10 mouse cellular contexts compared by ENCODE assay signal in the genomic region with DNA sequence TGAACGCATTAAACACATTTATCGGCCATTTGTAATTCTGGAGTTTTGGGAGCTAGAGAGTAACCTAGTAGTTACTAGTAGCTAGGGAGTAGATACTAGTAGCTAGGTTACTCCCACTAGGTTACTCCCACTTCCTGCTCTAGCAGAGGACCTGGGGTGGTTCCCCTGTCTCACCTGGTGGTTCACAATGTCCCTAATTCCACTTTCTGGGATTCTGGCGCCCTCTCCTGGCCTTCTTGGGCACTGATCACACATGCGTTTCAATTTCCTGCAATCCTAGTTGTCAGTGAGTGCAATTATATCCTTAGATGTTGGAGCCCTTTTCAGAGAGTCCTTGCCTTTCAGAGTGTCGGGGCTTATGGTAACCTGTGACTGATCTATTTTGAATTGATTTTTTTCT. TPM values are rescaled to one million over a fixed set of nuclear protein-coding genes. Genes with fewer than 3 reads are reported as not detected.
DNase-seq lines count a peak whose midpoint lies in the region; ATAC-seq and TF ChIP-seq lines count a peak whose summit lies in the region.
"Had no signal": no experiment of that assay in that cellular context is flagged by ENCODE, and none has a peak within 500 bp of the region (broad histone marks: within the 10 kb centered on the region; RNA-seq: fewer than 3 reads in every experiment).

No protein-coding gene starts in this region.

- H3K9ac ChIP-seq in intestine, embryonic 14.5 days (ENCODE audit: low read length) = no peak overlapping the region
- H3K9ac ChIP-seq in intestine, embryonic 16.5 days (ENCODE audit: low read depth, low read length) = no peak overlapping the region
- H3K9ac ChIP-seq in ES-Bruce4 (ENCODE audit: low read depth, poor library complexity, severe bottlenecking) = no peak overlapping the region
- H3K9ac ChIP-seq in neural tube, embryonic 11.5 days (ENCODE audit: low read length) = no peak overlapping the region
- H3K9ac ChIP-seq: embryonic facial prominence, embryonic 15.5 days had no signal

- intact Hi-C loops in left cerebral cortex, adult 2 months (cut with DNase I) = loop anchor here (1.0 to 5.0 kb wide), 2 partner anchors 24 to 128 kb away; no protein-coding TSS in a partner anchor

- peaks cover 59% of the 10 kb centered on the region for H3K27me3 ChIP-seq in intestine, embryonic 14.5 days (replicated peaks; ENCODE audit: control insufficient read depth, insufficient read depth, low read length)
- peaks cover 28% of the 10 kb centered on the region for H3K27me3 ChIP-seq in intestine, embryonic 16.5 days (replicated peaks; ENCODE audit: control insufficient read depth, insufficient read depth, low read length)
- peaks cover 22% of the 10 kb centered on the region for H3K27me3 ChIP-seq in ES-Bruce4 (ENCODE audit: control insufficient read depth, insufficient read depth, low read length, poor library complexity, severe bottlenecking)
- H3K27me3 ChIP-seq in neural tube, embryonic 11.5 days (ENCODE audit: control insufficient read depth, insufficient read depth, low read length) = peaks cover 38% of the 10 kb centered on the region

- no peak for ATAC-seq in intestine, embryonic 14.5 days (replicated peaks; ENCODE audit: low FRiP score, low TSS enrichment, low read depth)
- no peak for ATAC-seq in intestine, embryonic 16.5 days
- ATAC-seq in frontal cortex, adult (ENCODE audit: low TSS enrichment) = peak; percentile 31; the same call in 1 of the 2 replicates
- no peak for ATAC-seq in neural tube, embryonic 11.5 days (ENCODE audit: insufficient read depth, low FRiP score, low TSS enrichment)

- no peaks in the 10 kb centered on the region for H3K4me1 ChIP-seq in intestine, embryonic 14.5 days (replicated peaks; ENCODE audit: control insufficient read depth, insufficient read depth, low read length)
- H3K4me1 ChIP-seq in intestine, embryonic 16.5 days (ENCODE audit: control insufficient read depth, insufficient read depth, low read length) = peaks cover 11% of the 10 kb centered on the region
- no peaks in the 10 kb centered on the region for H3K4me1 ChIP-seq in ES-Bruce4 (ENCODE audit: control insufficient read depth, insufficient read depth, low read length)
- H3K4me1 ChIP-seq in bone marrow, adult 2 months (ENCODE audit: control insufficient read depth, insufficient read depth, low read length) = no peaks in the 10 kb centered on the region
- peaks cover 8% of the 10 kb centered on the region; the same call in 1 of the 2 replicates for H3K4me1 ChIP-seq in neural tube, embryonic 11.5 days (ENCODE audit: control insufficient read depth, insufficient read depth, low read length)

- H3K4me2 ChIP-seq in intestine, embryonic 14.5 days (ENCODE audit: low read length) = no peak overlapping the region
- no peak overlapping the region for H3K4me2 ChIP-seq in intestine, embryonic 16.5 days (ENCODE audit: low read depth, low read length)
- no peak overlapping the region for H3K4me2 ChIP-seq in neural tube, embryonic 11.5 days (ENCODE audit: low read depth)
- H3K4me2 ChIP-seq: embryonic facial prominence, embryonic 15.5 days had no signal

- peak; percentile 86 for TF ChIP-seq CTCF in ES-Bruce4 (IDR thresholded peaks at IDR 0.05; ENCODE audit: low read depth, low read length)
- peak; percentile 59 for TF ChIP-seq CTCF in bone marrow, adult 2 months (IDR thresholded peaks at IDR 0.05; ENCODE audit: control insufficient read depth, insufficient read depth, low read length)
- peak; percentile 80 for TF ChIP-seq CTCF in left cerebral cortex, adult 2 months (IDR thresholded peaks at IDR 0.05)

- peak; percentile 82 for DNase-seq in intestine, embryonic 14.5 days (ENCODE audit: low spot score)
- DNase-seq in left cerebral cortex, adult 2 months (ENCODE audit: extremely low spot score in 1 of 2, low spot score in 2 of 2) = peak; percentile 75 to 81
- DNase-seq in neural tube, embryonic 11.5 days (ENCODE audit: low spot score) = peak; percentile 47
- DNase-seq in yolk sac, embryonic 10.5 days (ENCODE audit: low spot score) = no peak

- no peaks in the 10 kb centered on the region for H3K9me3 ChIP-seq in intestine, embryonic 14.5 days (ENCODE audit: control insufficient read depth, low read length)
- H3K9me3 ChIP-seq in intestine, embryonic 16.5 days (ENCODE audit: control insufficient read depth, low read length) = no peaks in the 10 kb centered on the region
- peaks cover 6% of the 10 kb centered on the region for H3K9me3 ChIP-seq in ES-Bruce4 (replicated peaks; ENCODE audit: control insufficient read depth, insufficient read depth, low read length, poor library complexity, severe bottlenecking)
- H3K9me3 ChIP-seq in neural tube, embryonic 11.5 days (ENCODE audit: control insufficient read depth, low read length) = no peaks in the 10 kb centered on the region
- H3K9me3 ChIP-seq: embryonic facial prominence, embryonic 15.5 days had no signal

- H3K27ac ChIP-seq in intestine, embryonic 14.5 days (ENCODE audit: low read depth) = no peak overlapping the region
- H3K27ac ChIP-seq in intestine, embryonic 16.5 days (ENCODE audit: low read length) = no peak overlapping the region
- no peak overlapping the region for H3K27ac ChIP-seq in ES-Bruce4 (ENCODE audit: insufficient read depth, low read length)
- no peak overlapping the region for H3K27ac ChIP-seq in bone marrow, adult 2 months (ENCODE audit: control insufficient read depth, insufficient read depth, low read depth, low read length, poor library complexity)
- H3K27ac ChIP-seq in left cerebral cortex, adult 2 months = no peak overlapping the region
- H3K27ac ChIP-seq in neural tube, embryonic 11.5 days (ENCODE audit: low read depth, low read length) = no peak overlapping the region
- H3K27ac ChIP-seq: embryonic facial prominence, embryonic 15.5 days; macrophage had no signal

- no peak for TF ChIP-seq EP300 in ES-Bruce4 (IDR thresholded peaks at IDR 0.05; ENCODE audit: insufficient read depth, low read depth, low read length)

- no peak overlapping the region for H3K4me3 ChIP-seq in intestine, embryonic 14.5 days (ENCODE audit: low read depth, low read length)
- no peak overlapping the region for H3K4me3 ChIP-seq in intestine, embryonic 16.5 days (ENCODE audit: low read length)
- no peak overlapping the region for H3K4me3 ChIP-seq in ES-Bruce4 (ENCODE audit: low read depth, low read length)
- H3K4me3 ChIP-seq in bone marrow, adult 2 months (replicated peaks; ENCODE audit: control insufficient read depth, low read depth, low read length) = no peak overlapping the region
- H3K4me3 ChIP-seq in left cerebral cortex, adult 2 months = peak overlapping the region; percentile 15; the same call in 1 of the 2 replicates
- no peak overlapping the region for H3K4me3 ChIP-seq in neural tube, embryonic 11.5 days (ENCODE audit: low read depth, low read length)
- H3K4me3 ChIP-seq: embryonic facial prominence, embryonic 15.5 days had no signal

- H3K36me3 ChIP-seq in intestine, embryonic 14.5 days (ENCODE audit: control insufficient read depth, insufficient read depth, low read length) = no peaks in the 10 kb centered on the region
- no peaks in the 10 kb centered on the region for H3K36me3 ChIP-seq in intestine, embryonic 16.5 days (ENCODE audit: control insufficient read depth, insufficient read depth, low read length)
- no peaks in the 10 kb centered on the region for H3K36me3 ChIP-seq in ES-Bruce4 (ENCODE audit: control insufficient read depth, insufficient read depth, low read length, poor library complexity, severe bottlenecking)
- H3K36me3 ChIP-seq in neural tube, embryonic 11.5 days (ENCODE audit: control insufficient read depth, insufficient read depth, low read length) = no peaks in the 10 kb centered on the region
- H3K36me3 ChIP-seq: embryonic facial prominence, embryonic 15.5 days had no signal

- WGBS in intestine, embryonic 14.5 days = 44% methylated on average over 5 of the region's 5 CpGs
- 36% methylated on average over 5 of the region's 5 CpGs for WGBS in intestine, embryonic 16.5 days
- WGBS in bone marrow, adult 2 months = 31% methylated on average over 5 of the region's 5 CpGs
- WGBS in neural tube, embryonic 11.5 days = 39% methylated on average over 5 of the region's 5 CpGs

- TF ChIP-seq POLR2A in ES-Bruce4 (IDR thresholded peaks at IDR 0.05; ENCODE audit: insufficient read depth, low read length) = no peak
- TF ChIP-seq POLR2A in bone marrow, adult 2 months (IDR thresholded peaks at IDR 0.05; ENCODE audit: borderline replicate concordance, control insufficient read depth, low read depth, low read length) = no peak

RNA-seq across cellular contexts. Expression of a gene that starts 2.7 kb away (rescaled TPM):
- polyA plus RNA-seq in intestine, embryonic 14.5 days (2014; fragmentation: Nextera tagmentation; extraction: Ambion mirVana) = 0.08 and 0.12 TPM in 2 replicates
- 0.22 and 0.23 TPM in 2 replicates for polyA plus RNA-seq in intestine, embryonic 16.5 days (2015; fragmentation: Nextera tagmentation; extraction: Ambion mirVana)
- polyA plus RNA-seq in ES-Bruce4 (2011; ENCODE audit: insufficient read depth, insufficient read length, low read depth, missing spikeins) = 0.37 and 0.90 TPM in 2 replicates
- polyA plus RNA-seq in bone marrow, adult 2 months (2011; ENCODE audit: insufficient read depth, insufficient read length, low replicate concordance, missing spikeins) = 0.23 and 0.75 TPM in 2 replicates
- total RNA-seq in left cerebral cortex, adult 2 months (2021) = 100 to 1,000 TPM; 308 to 309 TPM
- polyA plus RNA-seq in neural tube, embryonic 11.5 days (2014; fragmentation: Nextera tagmentation; extraction: Ambion mirVana) = 0.16 and 0.34 TPM in 2 replicates
- polyA plus RNA-seq: macrophage had no signal

RNA-seq across cellular contexts. Expression of a gene that starts 42.5 kb away (rescaled TPM):
- 35.7 and 36.1 TPM in 2 replicates for polyA plus RNA-seq in intestine, embryonic 14.5 days (2014; fragmentation: Nextera tagmentation; extraction: Ambion mirVana)
- polyA plus RNA-seq in intestine, embryonic 16.5 days (2015; fragmentation: Nextera tagmentation; extraction: Ambion mirVana) = 16.2 and 17.6 TPM in 2 replicates
- 20.1 and 20.2 TPM in 2 replicates for polyA plus RNA-seq in ES-Bruce4 (2011; ENCODE audit: insufficient read depth, insufficient read length, low read depth, missing spikeins)
- polyA plus RNA-seq in bone marrow, adult 2 months (2011; ENCODE audit: insufficient read depth, insufficient read length, low replicate concordance, missing spikeins) = 3.6 and 5.4 TPM in 2 replicates
- 10 to 100 TPM; 79.7 to 81.8 TPM for total RNA-seq in left cerebral cortex, adult 2 months (2021)
- 45.4 and 47.8 TPM in 2 replicates for polyA plus RNA-seq in neural tube, embryonic 11.5 days (2014; fragmentation: Nextera tagmentation; extraction: Ambion mirVana)

RNA-seq across cellular contexts. Expression of a gene that starts 42.6 kb away (rescaled TPM):
- 43.6 and 48.3 TPM in 2 replicates for polyA plus RNA-seq in intestine, embryonic 14.5 days (2014; fragmentation: Nextera tagmentation; extraction: Ambion mirVana)
- 41.7 and 43.3 TPM in 2 replicates for polyA plus RNA-seq in intestine, embryonic 16.5 days (2015; fragmentation: Nextera tagmentation; extraction: Ambion mirVana)
- 73.9 and 81.9 TPM in 2 replicates for polyA plus RNA-seq in ES-Bruce4 (2011; ENCODE audit: insufficient read depth, insufficient read length, low read depth, missing spikeins)
- polyA plus RNA-seq in bone marrow, adult 2 months (2011; ENCODE audit: insufficient read depth, insufficient read length, low replicate concordance, missing spikeins) = 23.3 and 34.8 TPM in 2 replicates
- total RNA-seq in left cerebral cortex, adult 2 months (2021) = 10 to 100 TPM; 12.3 to 18.1 TPM
- 43.9 and 48.6 TPM in 2 replicates for polyA plus RNA-seq in neural tube, embryonic 11.5 days (2014; fragmentation: Nextera tagmentation; extraction: Ambion mirVana)
